Mouse (Mus musculus) forebrain, embryonic 12.5 days (tissue): ENCODE data around the gene Zfp106. TPM values are rescaled to one million over a fixed set of nuclear protein-coding genes. Genes with fewer than 3 reads are reported as not detected.

Experiments
- ATAC-seq: fragments of 200-750 bp; cut with Nextera tagmentation; 2 replicates; pipeline ENCODE4 v1.8.0; 2017; ENCODE audit warnings: moderate TSS enrichment; ENCODE audit not compliant: low FRiP score
- H3K27ac ChIP-seq: fragments of 300-500 bp; sonication (generic); 2 replicates; pipeline ENCODE4 v1.5.1; 2016; ENCODE audit warnings: mild to moderate bottlenecking
- H3K27me3 ChIP-seq: fragments of 300-500 bp; sonication (generic); 2 replicates; pipeline ENCODE4 v1.6.1; 2016; ENCODE audit warnings: mild to moderate bottlenecking
- H3K36me3 ChIP-seq: fragments of 300-500 bp; sonication (generic); replicated peaks from 2 replicates; pipeline ENCODE4 v1.6.1; 2016; ENCODE audit warnings: mild to moderate bottlenecking
- H3K4me1 ChIP-seq: fragments of 300-500 bp; sonication (generic); 2 replicates; pipeline ENCODE4 v1.6.1; 2016
- H3K4me2 ChIP-seq: fragments of 300-500 bp; sonication (generic); 2 replicates; pipeline ENCODE4 v1.6.1; 2016; ENCODE audit warnings: mild to moderate bottlenecking, moderate library complexity
- H3K4me3 ChIP-seq: fragments of 300-500 bp; sonication (generic); replicated peaks from 2 replicates; pipeline ENCODE4 v1.5.1; 2016; ENCODE audit warnings: mild to moderate bottlenecking
- H3K9ac ChIP-seq: fragments of 300-500 bp; sonication (generic); 2 replicates; pipeline ENCODE4 v1.6.1; 2016; ENCODE audit warnings: mild to moderate bottlenecking
- H3K9me3 ChIP-seq: fragments of 300-500 bp; sonication (generic); 2 replicates; pipeline ENCODE4 v1.6.1; 2016
- WGBS: fragments of 180-500 bp; shearing (Covaris S2); methylation state at CpG from one replicate; pipeline ENCODE4 v1.1.7; 2016; 5-methylcytosine and 5-hydroxymethylcytosine counted together
- polyA plus RNA-seq: library from polyadenylated mRNA; unstranded; fragments of >200 nt; fragmentation: Nextera tagmentation; extraction: Ambion mirVana; gene quantifications from 2 replicates; pipeline ENCODE4 v1.2.1, GENCODE M21; 2016

The Zfp106 gene
- polyA plus RNA-seq, 1 experiment from 2014 or later: 68.3 TPM

DNA sequence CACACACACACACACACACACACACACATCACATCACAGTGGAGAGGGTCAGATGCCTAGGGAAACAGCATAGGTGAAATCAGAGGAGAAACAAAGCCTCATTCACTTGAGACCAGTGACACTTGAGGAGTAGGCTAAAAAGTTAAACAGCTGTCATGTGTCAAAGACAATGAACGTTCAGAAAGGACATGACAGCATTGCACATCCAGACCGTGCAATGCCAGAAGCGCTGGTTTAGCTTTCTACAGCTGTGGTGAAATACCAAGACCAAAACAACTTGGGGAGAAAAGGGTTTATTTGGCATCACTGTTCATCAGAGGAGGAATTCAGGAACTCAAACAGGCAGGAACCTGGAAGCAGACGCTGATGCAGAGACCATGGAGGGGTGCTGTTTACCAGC, 70.4 kb downstream of the Zfp106 start:
- Histone ChIP-seq H3K4me3 (no peak overlapping the region), H3K4me1 (no peaks in the 10 kb centered on the region), H3K27me3 (no peaks in the 10 kb centered on the region), H3K9ac (no peak overlapping the region), H3K36me3 (no peaks in the 10 kb centered on the region), H3K27ac (no peak overlapping the region), H3K9me3 (no peaks in the 10 kb centered on the region), H3K4me2 (no peak overlapping the region)
- WGBS: 61% methylated on average over 4 of the region's 4 CpGs
- ATAC-seq: no peak

DNA sequence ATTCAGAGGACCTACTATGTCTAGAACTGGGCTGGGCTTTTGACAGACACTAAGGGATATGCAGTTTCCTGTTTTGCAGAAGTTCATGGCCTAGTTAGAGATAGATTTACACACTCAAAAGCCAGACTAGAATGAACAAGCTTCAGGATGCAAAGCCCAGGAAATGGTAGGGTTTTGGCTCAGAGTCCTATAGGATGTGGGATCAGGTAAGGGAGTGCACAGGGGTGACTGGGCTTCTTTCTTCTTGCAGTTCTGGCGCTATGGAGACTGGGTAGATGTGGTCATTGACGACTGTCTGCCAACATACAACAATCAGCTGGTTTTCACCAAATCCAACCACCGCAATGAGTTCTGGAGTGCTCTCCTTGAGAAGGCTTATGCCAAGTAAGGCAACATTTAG, 79.4 kb downstream of the Zfp106 start:
- no peaks in the 10 kb centered on the region for H3K9me3 ChIP-seq
- ATAC-seq: no peak
- WGBS: 84% methylated on average over 3 of the region's 3 CpGs
- no peak overlapping the region for H3K4me3 ChIP-seq
- no peak overlapping the region for H3K9ac ChIP-seq
- H3K27ac ChIP-seq: no peak overlapping the region
- H3K27me3 ChIP-seq: no peaks in the 10 kb centered on the region
- no peaks in the 10 kb centered on the region for H3K4me1 ChIP-seq
- no peak overlapping the region for H3K4me2 ChIP-seq
- H3K36me3 ChIP-seq: no peaks in the 10 kb centered on the region

DNA sequence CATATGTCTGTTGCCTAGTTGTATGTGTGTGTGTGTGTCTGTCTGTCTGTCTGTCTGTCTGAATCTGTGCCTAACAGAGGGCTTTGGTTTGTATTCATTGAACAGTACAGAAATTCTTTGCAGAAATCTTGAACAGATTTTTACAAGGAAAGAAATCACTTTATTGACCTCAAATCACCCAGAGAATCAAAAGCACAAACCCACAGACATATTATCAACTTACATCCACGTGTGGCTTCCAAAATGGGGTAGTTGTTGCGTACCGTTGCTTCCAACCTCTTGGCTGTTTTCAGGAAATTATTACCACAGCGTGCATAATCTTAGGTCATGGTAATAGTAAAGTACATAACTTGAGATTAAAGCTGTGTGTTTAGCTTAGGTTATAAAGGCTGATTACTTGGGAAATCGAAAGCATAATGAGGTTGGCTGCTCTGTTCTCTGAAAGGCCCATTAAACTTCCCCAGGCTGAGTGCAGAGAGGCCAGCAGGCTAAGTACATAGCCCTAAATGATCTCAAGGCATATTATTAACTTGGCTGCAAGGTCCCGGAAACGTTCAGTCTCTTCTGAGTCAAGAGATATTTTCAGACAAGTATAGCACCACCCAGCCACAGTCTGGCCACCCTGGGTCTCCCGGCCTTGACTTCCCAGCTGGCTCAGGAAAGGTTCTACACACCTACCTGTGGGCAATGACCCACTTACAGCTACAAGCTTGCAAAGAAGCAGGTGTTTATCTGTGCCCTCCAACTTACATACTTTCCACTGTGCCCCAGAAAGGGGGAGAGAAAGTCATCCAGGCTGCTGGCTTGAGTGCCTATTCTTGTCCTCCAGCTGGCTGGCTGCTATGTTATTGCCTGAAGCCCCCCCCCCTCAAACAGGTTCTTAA, 80.9 kb downstream of the Zfp106 start:
- Histone ChIP-seq H3K4me3 (no peak overlapping the region), H3K27me3 (no peaks in the 10 kb centered on the region), H3K27ac (no peak overlapping the region), H3K9ac (no peak overlapping the region), H3K36me3 (no peaks in the 10 kb centered on the region), H3K4me2 (no peak overlapping the region), H3K9me3 (no peaks in the 10 kb centered on the region), H3K4me1 (no peaks in the 10 kb centered on the region)
- ATAC-seq: no peak
- 80% methylated on average over 8 of the region's 8 CpGs for WGBS

DNA sequence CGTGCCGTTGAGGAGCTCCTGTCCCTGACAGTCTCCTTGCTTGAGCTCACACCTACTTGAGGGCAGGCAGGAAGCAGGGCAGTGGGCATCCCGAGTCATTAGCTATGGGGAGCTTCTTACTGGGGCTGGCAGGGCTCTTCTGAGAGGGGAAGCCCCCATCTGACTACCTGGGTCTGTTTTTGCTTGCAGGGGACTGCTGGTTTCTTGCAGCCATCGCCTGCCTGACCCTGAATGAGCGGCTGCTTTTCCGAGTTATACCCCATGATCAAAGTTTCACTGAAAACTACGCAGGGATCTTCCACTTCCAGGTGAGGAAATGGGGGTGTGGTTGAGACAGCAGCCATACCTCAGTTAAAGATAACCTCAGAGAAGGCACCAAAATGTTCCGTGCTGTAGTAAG, 81.7 kb downstream of the Zfp106 start:
- no peak overlapping the region for H3K4me3 ChIP-seq
- ATAC-seq: no peak
- H3K27me3 ChIP-seq: no peaks in the 10 kb centered on the region
- peaks cover under 1% of the 10 kb centered on the region for H3K4me1 ChIP-seq
- 82% methylated on average over 8 of the region's 8 CpGs for WGBS
- H3K27ac ChIP-seq: no peak overlapping the region
- H3K9me3 ChIP-seq: no peaks in the 10 kb centered on the region
- no peak overlapping the region for H3K9ac ChIP-seq
- no peak overlapping the region for H3K4me2 ChIP-seq
- H3K36me3 ChIP-seq: no peaks in the 10 kb centered on the region

DNA sequence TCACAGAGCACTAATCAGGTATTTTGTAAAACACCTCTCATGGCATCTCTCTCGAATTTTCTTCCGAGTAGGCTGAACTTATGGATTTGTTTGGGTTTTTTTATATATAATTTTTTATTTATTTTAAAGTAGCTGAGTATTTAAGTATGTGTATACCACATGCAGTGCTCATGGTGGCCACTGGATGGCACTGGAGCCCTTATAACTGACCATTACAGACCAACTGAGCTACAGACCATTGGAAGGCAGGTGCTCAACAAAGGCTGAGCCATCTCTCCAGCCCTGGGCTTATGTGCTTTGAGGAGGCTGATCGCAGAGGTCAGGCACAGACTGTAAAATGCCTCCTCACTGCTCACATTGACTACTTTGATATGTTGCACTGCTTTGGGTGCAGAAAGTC, 85.0 kb downstream of the Zfp106 start:
- Histone ChIP-seq H3K4me1 (peaks cover 11% of the 10 kb centered on the region), H3K36me3 (no peaks in the 10 kb centered on the region), H3K9me3 (no peaks in the 10 kb centered on the region), H3K4me2 (no peak overlapping the region), H3K9ac (no peak overlapping the region), H3K27me3 (no peaks in the 10 kb centered on the region), H3K4me3 (no peak overlapping the region), H3K27ac (no peak overlapping the region)
- WGBS: 59% methylated on average over 3 of the region's 3 CpGs
- no peak for ATAC-seq

DNA sequence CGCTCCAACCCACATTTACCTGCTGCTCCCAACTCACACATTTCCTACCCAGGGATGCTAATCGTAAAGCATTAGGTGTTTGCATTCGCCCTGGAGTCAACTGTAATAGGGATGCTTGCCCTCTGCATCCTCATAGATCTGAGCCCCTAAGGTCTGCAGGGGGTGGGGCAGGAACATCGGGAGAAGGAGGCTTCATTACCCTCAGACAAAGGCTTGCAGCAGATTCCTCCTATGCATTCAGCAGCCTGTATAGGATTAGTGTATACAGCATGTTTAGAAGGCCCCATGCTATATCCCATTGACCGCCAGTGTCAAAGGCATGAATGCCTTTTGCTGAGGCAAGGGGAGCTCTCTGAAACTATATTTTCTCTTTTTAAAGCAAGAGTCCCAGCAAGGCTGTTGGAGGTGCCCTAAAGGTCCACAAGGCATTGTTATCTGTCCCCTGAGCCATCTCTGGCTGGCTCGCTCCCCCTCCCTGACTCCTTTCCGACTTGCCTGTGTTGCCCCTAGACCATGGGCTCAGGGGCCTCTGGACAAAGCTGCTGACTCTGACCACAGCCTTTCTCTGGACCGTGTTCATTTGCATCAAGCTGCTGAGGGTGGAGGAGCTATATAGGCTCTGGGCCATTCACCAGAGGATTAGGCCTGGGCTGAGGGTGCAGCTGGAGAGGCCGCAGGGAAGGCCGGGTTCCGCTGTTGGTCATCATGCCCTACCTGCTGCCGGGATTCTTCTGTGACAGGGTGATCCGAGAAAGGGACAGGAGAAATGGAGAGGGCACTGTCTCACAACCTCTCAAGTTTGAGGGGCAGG, 87.2 kb downstream of the Zfp106 start:
- Histone ChIP-seq H3K4me2 (no peak overlapping the region), H3K4me1 (peaks cover 11% of the 10 kb centered on the region), H3K9me3 (no peaks in the 10 kb centered on the region), H3K27ac (no peak overlapping the region), H3K27me3 (no peaks in the 10 kb centered on the region), H3K4me3 (no peak overlapping the region), H3K36me3 (no peaks in the 10 kb centered on the region), H3K9ac (no peak overlapping the region)
- ATAC-seq: no peak
- 32% methylated on average over 13 of the region's 13 CpGs for WGBS

DNA sequence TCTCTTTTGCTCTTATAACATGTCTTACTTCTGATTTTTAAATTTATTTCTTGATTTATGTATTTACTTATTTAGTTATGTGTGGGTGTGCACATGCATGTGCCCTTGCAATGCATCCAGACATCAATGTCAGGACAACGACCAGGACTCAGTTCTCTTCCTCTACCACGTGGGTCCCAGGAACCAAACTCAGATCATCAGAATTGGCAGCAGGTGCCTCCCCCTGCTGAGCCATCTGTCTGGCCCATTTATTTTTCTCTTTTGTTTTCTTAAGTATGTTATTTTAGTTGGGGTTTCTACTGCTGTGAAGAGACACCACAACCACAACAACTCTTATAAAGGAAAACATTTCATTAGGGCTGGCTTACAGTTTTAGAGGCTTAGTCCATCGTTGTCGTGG, 92.8 kb downstream of the Zfp106 start:
- WGBS: 75% methylated on average over 4 of the region's 4 CpGs

DNA sequence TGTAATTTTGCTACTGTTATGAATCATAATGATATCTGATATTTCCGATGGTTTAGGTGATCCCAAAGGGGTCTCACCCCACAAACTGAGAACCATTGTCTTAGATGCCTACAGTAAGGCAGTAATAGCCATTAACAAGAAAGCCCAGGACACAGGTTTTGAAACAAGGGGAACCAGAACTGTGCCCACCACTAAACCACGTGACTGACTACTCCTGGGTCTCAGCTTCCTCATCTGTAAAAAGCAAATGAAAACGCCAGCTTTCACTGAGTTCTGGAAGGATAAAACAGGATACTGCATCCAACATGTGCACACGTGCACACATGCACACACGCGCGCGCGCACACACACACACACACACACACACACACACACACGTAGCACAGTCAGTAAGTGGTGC, 93.9 kb downstream of the Zfp106 start:
- H3K4me1 ChIP-seq: no peaks in the 10 kb centered on the region
- H3K9ac ChIP-seq: no peak overlapping the region
- H3K4me3 ChIP-seq: no peak overlapping the region
- H3K9me3 ChIP-seq: no peaks in the 10 kb centered on the region
- ATAC-seq: no peak
- WGBS: 96% methylated on average over 10 of the region's 10 CpGs
- H3K4me2 ChIP-seq: no peak overlapping the region
- no peaks in the 10 kb centered on the region for H3K36me3 ChIP-seq
- H3K27me3 ChIP-seq: no peaks in the 10 kb centered on the region
- no peak overlapping the region for H3K27ac ChIP-seq

More for the DNA sequence above, 92.8 kb downstream of the Zfp106 start:
- Histone ChIP-seq H3K9me3 (no peaks in the 10 kb centered on the region), H3K4me2 (no peak overlapping the region), H3K36me3 (no peaks in the 10 kb centered on the region), H3K27ac (no peak overlapping the region), H3K4me3 (no peak overlapping the region), H3K4me1 (no peaks in the 10 kb centered on the region), H3K9ac (no peak overlapping the region), H3K27me3 (no peaks in the 10 kb centered on the region)
- no peak for ATAC-seq

DNA sequence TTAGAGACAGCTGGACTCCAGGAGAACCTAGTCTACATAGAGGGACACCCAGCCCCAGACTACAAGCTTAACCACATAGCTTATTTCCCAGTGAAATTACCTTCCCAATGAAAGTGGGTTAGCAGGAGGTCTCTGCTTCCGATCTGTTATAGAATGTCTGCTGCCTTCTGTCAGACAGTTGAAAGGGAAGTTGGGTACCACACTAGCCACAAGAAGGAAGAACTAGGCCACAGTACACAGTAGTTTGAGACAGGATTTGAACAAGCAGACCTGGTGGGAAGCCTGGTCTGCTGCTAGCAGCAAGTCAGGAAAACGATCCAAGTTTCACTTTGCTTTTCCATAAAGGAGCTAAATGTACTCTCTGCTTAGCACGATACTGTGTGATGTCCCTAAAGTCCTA, 94.4 kb downstream of the Zfp106 start:
- ATAC-seq: no peak
- 88% methylated on average over 3 of the region's 3 CpGs for WGBS
- Histone ChIP-seq H3K9ac (no peak overlapping the region), H3K9me3 (no peaks in the 10 kb centered on the region), H3K4me3 (no peak overlapping the region), H3K4me1 (no peaks in the 10 kb centered on the region), H3K27me3 (no peaks in the 10 kb centered on the region), H3K4me2 (no peak overlapping the region), H3K27ac (no peak overlapping the region), H3K36me3 (no peaks in the 10 kb centered on the region)

DNA sequence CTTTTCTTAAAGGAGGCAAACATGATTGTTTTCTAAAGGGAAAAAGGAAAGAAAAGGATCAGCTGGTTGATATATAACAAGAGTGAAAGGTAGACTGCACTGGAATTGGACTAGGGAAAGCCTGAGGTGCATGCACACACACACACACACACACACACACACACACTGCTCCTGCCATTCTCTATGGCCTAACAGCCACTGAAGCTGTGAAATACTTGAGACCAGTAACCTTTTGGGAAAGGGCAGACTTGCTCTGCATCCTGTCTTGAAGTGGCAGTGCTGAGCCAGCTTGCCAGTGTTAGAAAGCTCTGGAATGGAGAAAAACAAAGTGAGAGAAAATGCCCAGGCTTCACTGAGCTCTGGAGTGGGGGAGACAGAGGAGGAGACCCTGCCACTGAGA, 95.6 kb downstream of the Zfp106 start:
- H3K36me3 ChIP-seq: no peaks in the 10 kb centered on the region
- no peaks in the 10 kb centered on the region for H3K27me3 ChIP-seq
- H3K4me2 ChIP-seq: no peak overlapping the region
- ATAC-seq: no peak
- no peak overlapping the region for H3K4me3 ChIP-seq
- H3K4me1 ChIP-seq: no peaks in the 10 kb centered on the region
- no peak overlapping the region for H3K9ac ChIP-seq
- H3K27ac ChIP-seq: no peak overlapping the region
- no peaks in the 10 kb centered on the region for H3K9me3 ChIP-seq

DNA sequence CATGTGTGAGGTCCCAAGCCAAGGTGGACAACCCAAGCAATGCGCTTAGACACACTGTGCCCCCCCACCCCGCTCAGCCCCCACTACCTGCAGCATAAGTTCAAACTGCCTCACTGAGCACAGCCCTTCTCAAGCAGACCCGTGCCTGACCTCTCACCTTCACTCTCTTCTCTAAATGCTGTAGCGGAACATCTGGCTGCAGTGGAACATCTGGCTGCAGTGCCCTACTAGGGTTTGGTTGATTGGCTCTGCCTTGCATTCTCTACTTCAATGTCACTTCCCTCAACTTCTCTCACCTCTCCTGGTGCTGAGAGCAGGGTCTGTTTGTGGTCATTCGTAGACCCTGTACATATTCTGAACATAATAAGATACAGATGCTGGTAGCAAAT, 98.3 kb downstream of the Zfp106 start:
- H3K36me3 ChIP-seq: no peaks in the 10 kb centered on the region
- H3K4me1 ChIP-seq: no peaks in the 10 kb centered on the region
- ATAC-seq: no peak
- no peaks in the 10 kb centered on the region for H3K27me3 ChIP-seq
- H3K9me3 ChIP-seq: no peaks in the 10 kb centered on the region
- 90% methylated on average over 5 of the region's 5 CpGs for WGBS
- H3K4me3 ChIP-seq: no peak overlapping the region
- H3K9ac ChIP-seq: no peak overlapping the region
- H3K4me2 ChIP-seq: no peak overlapping the region
- no peak overlapping the region for H3K27ac ChIP-seq

DNA sequence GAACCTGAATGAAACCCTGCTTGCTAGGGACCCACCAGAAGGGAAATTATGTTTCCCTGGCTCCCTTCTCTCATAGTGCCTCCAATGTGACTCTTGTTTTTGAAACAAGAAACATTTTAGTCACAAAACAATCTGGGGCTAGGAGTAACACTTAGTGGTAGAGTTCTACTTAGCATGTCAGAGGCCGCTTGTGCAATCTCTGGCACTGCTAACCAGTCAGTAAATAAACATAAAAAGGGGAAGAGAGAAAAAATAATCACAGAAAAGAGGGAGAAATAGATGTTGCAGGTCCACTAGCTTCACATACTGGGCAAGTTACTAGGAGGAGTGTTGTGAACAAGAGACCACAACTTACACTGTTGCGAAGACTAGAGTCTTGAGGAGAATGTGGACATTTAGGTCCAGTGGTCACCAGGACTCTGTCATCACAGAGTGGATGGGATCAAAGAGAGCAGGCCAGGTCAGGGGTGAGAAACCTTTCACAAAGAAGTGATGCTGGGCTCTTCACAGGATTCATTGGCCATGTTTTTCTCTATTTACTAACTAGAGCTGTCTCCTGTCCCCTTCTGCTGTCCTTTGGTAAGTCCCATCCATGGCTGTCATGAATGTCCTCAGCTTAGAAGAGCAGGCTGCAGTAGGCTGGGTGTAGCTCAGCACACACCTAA, 98.8 kb downstream of the Zfp106 start:
- H3K27ac ChIP-seq: no peak overlapping the region
- no peak for ATAC-seq
- H3K9ac ChIP-seq: no peak overlapping the region
- H3K4me2 ChIP-seq: no peak overlapping the region
- 92% methylated on average over 2 of the region's 2 CpGs for WGBS
- H3K4me3 ChIP-seq: no peak overlapping the region
- H3K27me3 ChIP-seq: no peaks in the 10 kb centered on the region
- H3K36me3 ChIP-seq: no peaks in the 10 kb centered on the region
- no peaks in the 10 kb centered on the region for H3K4me1 ChIP-seq
- no peaks in the 10 kb centered on the region for H3K9me3 ChIP-seq
